Mouse (Mus musculus) midbrain, embryonic 16.5 days (tissue): ENCODE measurements around the gene Olfr374. TPM values are rescaled to one million over a fixed set of nuclear protein-coding genes. Genes with fewer than 3 reads are reported as not detected.

Experiments
- ATAC-seq: fragments of 200-750 bp; cut with Nextera tagmentation; 2 replicates; pipeline ENCODE4 v1.8.0; 2017; ENCODE audit warnings: moderate TSS enrichment
- H3K27ac ChIP-seq: fragments of 300-500 bp; sonication (generic); 2 replicates; pipeline ENCODE4 v1.5.1; 2014; ENCODE audit warnings: mild to moderate bottlenecking, low read length, mixed read lengths
- H3K27me3 ChIP-seq: fragments of 300-500 bp; sonication (generic); 2 replicates; pipeline ENCODE4 v1.6.1; 2014; ENCODE audit warnings: low read depth, low read length, mixed read lengths; ENCODE audit not compliant: control insufficient read depth, insufficient read depth
- H3K36me3 ChIP-seq: fragments of 300-500 bp; sonication (generic); 2 replicates; pipeline ENCODE4 v1.6.1; 2014; ENCODE audit warnings: mild to moderate bottlenecking, low read length, moderate library complexity, mixed read lengths; ENCODE audit not compliant: control insufficient read depth, insufficient read depth
- H3K4me1 ChIP-seq: fragments of 300-500 bp; sonication (generic); 2 replicates; pipeline ENCODE4 v1.6.1; 2014; ENCODE audit warnings: mild to moderate bottlenecking, low read length, mixed read lengths; ENCODE audit not compliant: control insufficient read depth, insufficient read depth
- H3K4me2 ChIP-seq: fragments of 300-500 bp; sonication (generic); 2 replicates; pipeline ENCODE4 v1.6.1; 2014; ENCODE audit warnings: mild to moderate bottlenecking, low read length, mixed read lengths
- H3K4me3 ChIP-seq: fragments of 300-500 bp; sonication (generic); 2 replicates; pipeline ENCODE4 v1.5.1; 2014; ENCODE audit warnings: low read depth, mild to moderate bottlenecking, low read length, moderate library complexity, mixed read lengths
- H3K9ac ChIP-seq: fragments of 300-500 bp; sonication (generic); 2 replicates; pipeline ENCODE4 v1.6.1; 2014; ENCODE audit warnings: low read depth, low read length, mixed read lengths
- H3K9me3 ChIP-seq: fragments of 300-500 bp; sonication (generic); replicated peaks from 2 replicates; pipeline ENCODE4 v1.6.1; 2014; ENCODE audit warnings: mild to moderate bottlenecking, low read length, mixed read lengths; ENCODE audit not compliant: control insufficient read depth, poor library complexity, severe bottlenecking
- WGBS: fragments of 180-500 bp; shearing (Covaris S2); extraction: QIAGEN DNeasy Blood & Tissue Kit; methylation state at CpG from one replicate; pipeline ENCODE4 v1.1.7; 2014; 5-methylcytosine and 5-hydroxymethylcytosine counted together
- polyA plus RNA-seq: library from polyadenylated mRNA; unstranded; fragments of >200 nt; fragmentation: Nextera tagmentation; extraction: Ambion mirVana; gene quantifications from 2 replicates; pipeline ENCODE4 v1.2.1, GENCODE M21; 2015

Olfr374 gene
- polyA plus RNA-seq, 1 experiment from 2014 or later: 0.04 TPM

DNA sequence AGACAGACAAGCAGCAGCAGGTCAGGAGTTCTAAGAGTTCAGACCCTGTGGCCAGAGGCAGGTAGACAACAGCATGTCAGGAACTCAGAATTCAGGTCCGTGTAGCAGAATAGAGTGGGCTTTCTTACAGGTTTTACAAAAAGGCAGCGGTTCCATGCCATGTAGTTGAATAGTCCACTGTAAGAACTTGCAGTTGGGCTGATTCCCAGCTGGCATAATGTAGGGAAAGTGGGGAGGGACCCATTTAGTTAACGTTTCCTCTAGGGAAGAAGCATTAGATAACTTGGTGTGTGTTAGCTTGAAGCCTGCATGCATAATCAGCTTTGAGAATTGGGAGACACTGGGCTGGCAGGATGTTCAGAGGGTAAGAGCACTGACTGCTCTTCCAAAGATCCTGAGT lies 51.9 kb downstream of the Olfr374 start:
- no peak overlapping the region for H3K4me2 ChIP-seq
- H3K36me3 ChIP-seq: peaks cover 3% of the 10 kb centered on the region; the same call in 1 of the 2 replicates
- no peak overlapping the region for H3K4me3 ChIP-seq
- no peaks in the 10 kb centered on the region for H3K9me3 ChIP-seq
- H3K4me1 ChIP-seq: peaks cover 22% of the 10 kb centered on the region
- no peak for ATAC-seq
- H3K27me3 ChIP-seq: no peaks in the 10 kb centered on the region
- no peak overlapping the region for H3K9ac ChIP-seq
- no peak overlapping the region for H3K27ac ChIP-seq
- WGBS: 83% methylated on average over 3 of the region's 3 CpGs

DNA sequence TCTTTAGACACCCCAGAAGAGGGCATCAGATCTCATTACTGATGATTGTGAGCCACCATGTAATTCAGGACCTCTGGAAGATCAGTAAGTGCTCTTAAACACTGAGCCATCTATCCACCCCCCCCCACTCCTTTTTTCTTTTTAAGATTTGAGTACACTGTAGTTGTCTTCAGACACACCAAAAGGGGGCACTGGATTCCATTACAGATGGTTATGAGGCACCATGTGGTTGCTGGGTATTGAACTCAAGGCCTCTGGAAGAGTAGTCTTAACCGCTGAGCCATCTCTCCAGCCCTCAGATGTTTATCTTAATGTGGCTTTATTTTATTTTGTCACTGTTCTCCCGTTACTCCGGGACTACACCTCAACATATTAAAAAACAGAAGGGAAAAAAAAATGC lies 53.2 kb downstream of the Olfr374 start:
- H3K27ac ChIP-seq: no peak overlapping the region; the same call in 1 of the 2 replicates
- 73% methylated on average over 3 of the region's 3 CpGs for WGBS
- peak overlapping the region; percentile 60 for H3K4me3 ChIP-seq
- H3K9ac ChIP-seq: peak overlapping the region; percentile 65
- ATAC-seq: no peak
- peaks cover 22% of the 10 kb centered on the region for H3K4me1 ChIP-seq
- peak overlapping the region; percentile 67 for H3K4me2 ChIP-seq
- H3K36me3 ChIP-seq: peaks cover 7% of the 10 kb centered on the region
- no peaks in the 10 kb centered on the region for H3K27me3 ChIP-seq
- no peaks in the 10 kb centered on the region for H3K9me3 ChIP-seq

DNA sequence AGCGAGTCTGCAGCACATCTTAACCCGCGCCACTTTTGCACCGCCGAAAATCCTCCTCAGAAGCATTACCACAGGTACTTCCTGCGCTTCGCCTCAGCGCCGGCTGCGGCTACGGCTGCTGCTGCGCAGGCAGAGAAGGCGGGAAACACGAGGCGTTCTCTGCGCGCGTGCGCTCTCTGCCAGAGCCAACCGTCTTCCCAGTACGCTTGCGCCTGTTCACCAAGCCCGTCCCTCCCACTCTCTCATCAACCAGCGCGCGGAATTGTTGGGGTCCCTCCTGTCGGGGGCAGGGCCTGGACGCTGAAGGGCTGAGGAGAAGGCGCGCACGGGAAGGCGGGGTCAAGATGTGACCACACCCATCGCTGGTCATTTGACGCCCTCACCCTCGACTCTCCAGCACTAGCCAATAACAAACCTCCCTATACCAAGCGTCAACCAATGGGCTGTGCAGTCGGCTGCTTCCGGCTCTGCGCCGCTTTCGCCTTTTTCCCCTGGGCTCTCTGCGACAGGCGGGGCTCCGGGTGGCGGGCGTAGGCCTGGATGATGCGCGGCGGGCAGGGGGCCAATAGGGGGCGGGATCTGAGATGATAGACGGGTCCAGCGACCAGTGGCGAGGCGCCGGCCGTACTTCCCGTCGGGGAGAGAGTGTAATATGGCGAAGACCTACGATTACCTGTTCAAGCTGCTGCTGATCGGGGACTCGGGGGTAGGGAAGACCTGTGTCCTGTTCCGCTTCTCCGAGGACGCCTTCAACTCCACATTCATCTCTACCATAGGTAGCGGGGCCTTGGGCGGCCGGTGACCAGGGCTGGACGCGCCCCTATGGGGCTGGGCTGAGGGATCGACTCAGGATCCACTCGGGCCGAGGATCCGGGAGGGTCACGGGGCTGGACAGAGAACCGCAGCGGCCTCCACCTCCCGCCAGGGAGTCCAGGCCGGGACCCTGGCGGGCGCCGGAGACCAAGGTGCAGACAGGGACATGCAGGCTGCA lies 54.2 kb downstream of the Olfr374 start, which contains the start of gene Rab8a:
TSS of gene Rab8a (plus strand) at position 494 of the 991 bp plus-strand sequence.
- peak; percentile 99 for ATAC-seq
- Histone ChIP-seq H3K27ac (peak within 1 kb of the TSS; percentile 85), H3K4me3 (peak within 1 kb of the TSS; percentile 76), H3K4me2 (peak within 1 kb of the TSS; percentile 86), H3K9me3 (no peaks in the 10 kb centered on the region), H3K36me3 (peaks cover 7% of the 10 kb centered on the region), H3K4me1 (peaks cover 22% of the 10 kb centered on the region), H3K27me3 (no peaks in the 10 kb centered on the region), H3K9ac (peak within 1 kb of the TSS; percentile 94)
- WGBS: under 1% methylated on average over 82 of the region's 82 CpGs

DNA sequence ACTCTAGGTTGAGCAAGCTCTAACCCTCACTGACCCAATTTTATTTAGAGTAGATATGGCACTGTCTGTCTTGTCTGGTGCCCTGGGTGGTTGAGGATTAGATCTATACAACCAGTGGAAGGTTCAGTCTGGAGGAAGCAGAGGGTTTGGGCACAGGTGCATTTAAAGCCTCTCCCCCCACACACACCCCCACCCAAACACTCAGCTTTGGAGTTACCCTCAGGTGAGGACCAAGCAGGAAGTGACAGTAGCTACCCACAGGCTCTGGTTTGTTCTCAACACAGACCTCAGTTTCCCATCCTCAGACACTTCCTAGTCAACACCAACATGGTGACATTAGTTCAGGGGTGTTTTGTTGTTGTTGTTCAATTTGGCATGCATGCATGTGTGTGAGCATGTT lies 56.0 kb downstream of the Olfr374 start:
- Histone ChIP-seq H3K4me1 (peaks cover 22% of the 10 kb centered on the region), H3K27ac (no peak overlapping the region), H3K9me3 (no peaks in the 10 kb centered on the region), H3K9ac (no peak overlapping the region), H3K4me3 (no peak overlapping the region), H3K4me2 (no peak overlapping the region), H3K27me3 (no peaks in the 10 kb centered on the region), H3K36me3 (peaks cover 7% of the 10 kb centered on the region)
- ATAC-seq: no peak

Other genes starting within 250 kb of the Olfr374 start
- gene Zfp709, start 225.0 kb upstream of the Olfr374 start, polyA plus RNA-seq: 9.6 and 9.9 TPM in 2 replicates
- gene Zfp882, start 198.4 kb upstream of the Olfr374 start, polyA plus RNA-seq: 18.4 and 21.2 TPM in 2 replicates
- 32.7 and 33.6 TPM in 2 replicates for gene Zfp617, start 198.4 kb upstream of the Olfr374 start, polyA plus RNA-seq
- gene Zfp961, start 156.0 kb upstream of the Olfr374 start, polyA plus RNA-seq: 15.2 and 17.6 TPM in 2 replicates
- gene Cyp4f18, start 97.4 kb upstream of the Olfr374 start, polyA plus RNA-seq: 0.42 and 0.70 TPM in 2 replicates
- gene Olfr372, start 65.8 kb upstream of the Olfr374 start, polyA plus RNA-seq: not detected in 2 replicates
- not detected in 2 replicates for gene Olfr373, start 23.9 kb upstream of the Olfr374 start, polyA plus RNA-seq
- 151 and 168 TPM in 2 replicates for gene Tpm4, start 27.9 kb downstream of the Olfr374 start, polyA plus RNA-seq
- gene Rab8a, start 54.2 kb downstream of the Olfr374 start, polyA plus RNA-seq: 84.5 and 96.5 TPM in 2 replicates
- not detected in 2 replicates for gene Hsh2d, start 82.6 kb downstream of the Olfr374 start, polyA plus RNA-seq
- 0.11 TPM in 1 of 2 replicates, not detected in the other for gene Cib3, start 105.8 kb downstream of the Olfr374 start, polyA plus RNA-seq
- gene Gm11034, start 106.6 kb downstream of the Olfr374 start, polyA plus RNA-seq: not detected in 2 replicates
- 111 and 112 TPM in 2 replicates for gene Fam32a, start 112.7 kb downstream of the Olfr374 start, polyA plus RNA-seq
- gene Ap1m1, start 133.0 kb downstream of the Olfr374 start, polyA plus RNA-seq: 288 and 297 TPM in 2 replicates
- gene Gm10282, start 198.2 kb downstream of the Olfr374 start, polyA plus RNA-seq: 9.7 and 11.3 TPM in 2 replicates
- 3.6 and 4.0 TPM in 2 replicates for gene Klf2, start 212.0 kb downstream of the Olfr374 start, polyA plus RNA-seq